In genomic region chr19:45158896-45159295, GRCm38 (mm10) we compare ENCODE assay signal across 30 mouse cellular contexts. TPM values are rescaled to one million over a fixed set of nuclear protein-coding genes. Genes with fewer than 3 reads are reported as not detected.
DNase-seq lines count a peak whose midpoint lies in the region; ATAC-seq lines count a peak whose summit lies in the region.
"Had no signal": no experiment of that assay in that cellular context is flagged by ENCODE, and none has a peak within 500 bp of the region (broad histone marks: within the 10 kb centered on the region; RNA-seq: fewer than 3 reads in every experiment).

No protein-coding gene starts in this region.

- H3K4me3 ChIP-seq in hindbrain, embryonic 10.5 days = no peak overlapping the region
- no peak overlapping the region for H3K4me3 ChIP-seq in hindbrain, embryonic 12.5 days
- H3K4me3 ChIP-seq in neural tube, embryonic 15.5 days (replicated peaks) = no peak overlapping the region
- H3K4me3 ChIP-seq in limb, embryonic 11.5 days (ENCODE audit: low read depth, low read length) = no peak overlapping the region
- H3K4me3 ChIP-seq: embryonic facial prominence, embryonic 12.5 days; limb, embryonic 12.5 days; liver, embryonic 15.5 days; midbrain, embryonic 12.5 days had no signal

- H3K9me3 ChIP-seq in hindbrain, embryonic 10.5 days = no peaks in the 10 kb centered on the region
- H3K9me3 ChIP-seq in hindbrain, embryonic 12.5 days (replicated peaks) = no peaks in the 10 kb centered on the region
- no peaks in the 10 kb centered on the region for H3K9me3 ChIP-seq in neural tube, embryonic 15.5 days (replicated peaks)
- no peaks in the 10 kb centered on the region for H3K9me3 ChIP-seq in limb, embryonic 11.5 days (ENCODE audit: control insufficient read depth, low read length)
- H3K9me3 ChIP-seq: embryonic facial prominence, embryonic 12.5 days; limb, embryonic 12.5 days; liver, embryonic 15.5 days; midbrain, embryonic 12.5 days had no signal

- no peaks in the 10 kb centered on the region for H3K36me3 ChIP-seq in hindbrain, embryonic 10.5 days
- no peaks in the 10 kb centered on the region for H3K36me3 ChIP-seq in hindbrain, embryonic 12.5 days
- H3K36me3 ChIP-seq in neural tube, embryonic 15.5 days = no peaks in the 10 kb centered on the region
- H3K36me3 ChIP-seq in limb, embryonic 11.5 days (ENCODE audit: control insufficient read depth, insufficient read depth, low read length) = no peaks in the 10 kb centered on the region
- H3K36me3 ChIP-seq: embryonic facial prominence, embryonic 12.5 days; limb, embryonic 12.5 days; liver, embryonic 15.5 days; midbrain, embryonic 12.5 days had no signal

- H3K27ac ChIP-seq in hindbrain, embryonic 10.5 days = no peak overlapping the region
- H3K27ac ChIP-seq in hindbrain, embryonic 12.5 days = no peak overlapping the region
- H3K27ac ChIP-seq in neural tube, embryonic 15.5 days (replicated peaks) = no peak overlapping the region
- H3K27ac ChIP-seq in limb, embryonic 11.5 days (replicated peaks; ENCODE audit: low read depth, low read length) = no peak overlapping the region
- H3K27ac ChIP-seq: embryonic facial prominence, embryonic 12.5 days; limb, embryonic 12.5 days; liver, embryonic 15.5 days; midbrain, embryonic 12.5 days had no signal

- H3K9ac ChIP-seq in hindbrain, embryonic 12.5 days = no peak overlapping the region
- no peak overlapping the region for H3K9ac ChIP-seq in neural tube, embryonic 15.5 days (replicated peaks)
- H3K9ac ChIP-seq in limb, embryonic 11.5 days (ENCODE audit: low read length) = no peak overlapping the region
- H3K9ac ChIP-seq: embryonic facial prominence, embryonic 12.5 days; limb, embryonic 12.5 days; liver, embryonic 15.5 days; lung, embryonic 14.5 days; midbrain, embryonic 12.5 days had no signal

- ATAC-seq in hindbrain, embryonic 12.5 days (ENCODE audit: low FRiP score) = no peak
- no peak for ATAC-seq in neural tube, embryonic 15.5 days (ENCODE audit: low FRiP score)
- no peak for ATAC-seq in limb, embryonic 11.5 days (ENCODE audit: insufficient number of reproducible peaks, low FRiP score, low TSS enrichment, low read depth)
- ATAC-seq: activated CD4-positive, CD25-positive, alpha-beta regulatory T cell, adult 4 months; CD4-positive, CD25-positive, alpha-beta regulatory T cell, adult 4 months; forebrain, embryonic 14.5 days; hindbrain, embryonic 16.5 days; intestine, postnatal 0 days had no signal

- H3K4me1 ChIP-seq in hindbrain, embryonic 10.5 days (replicated peaks) = peaks cover 22% of the 10 kb centered on the region
- H3K4me1 ChIP-seq in hindbrain, embryonic 12.5 days = no peaks in the 10 kb centered on the region
- no peaks in the 10 kb centered on the region; the same call in 1 of the 2 replicates for H3K4me1 ChIP-seq in neural tube, embryonic 15.5 days
- peaks cover 4% of the 10 kb centered on the region; the same call in 1 of the 2 replicates for H3K4me1 ChIP-seq in limb, embryonic 11.5 days (ENCODE audit: control insufficient read depth, insufficient read depth, low read length)

- peaks cover 100% of the 10 kb centered on the region for H3K27me3 ChIP-seq in hindbrain, embryonic 10.5 days (ENCODE audit: insufficient read depth, poor library complexity, severe bottlenecking)
- H3K27me3 ChIP-seq in hindbrain, embryonic 12.5 days = peaks cover 100% of the 10 kb centered on the region
- H3K27me3 ChIP-seq in neural tube, embryonic 15.5 days (replicated peaks) = peaks cover 99% of the 10 kb centered on the region
- peaks cover 97% of the 10 kb centered on the region for H3K27me3 ChIP-seq in limb, embryonic 11.5 days (ENCODE audit: control insufficient read depth, insufficient read depth, low read length)

- 1% methylated on average over 20 of the region's 20 CpGs for WGBS in hindbrain, embryonic 10.5 days
- WGBS in hindbrain, embryonic 12.5 days = 2% methylated on average over 20 of the region's 20 CpGs
- 1% methylated on average over 20 of the region's 20 CpGs for WGBS in neural tube, embryonic 15.5 days
- under 1% methylated on average over 20 of the region's 20 CpGs for WGBS in limb, embryonic 11.5 days

- no peak overlapping the region for H3K4me2 ChIP-seq in hindbrain, embryonic 12.5 days (replicated peaks)
- no peak overlapping the region for H3K4me2 ChIP-seq in neural tube, embryonic 15.5 days
- no peak overlapping the region for H3K4me2 ChIP-seq in limb, embryonic 11.5 days (ENCODE audit: low read depth, severe bottlenecking)
- H3K4me2 ChIP-seq: embryonic facial prominence, embryonic 12.5 days; heart, embryonic 11.5 days; limb, embryonic 12.5 days; liver, embryonic 15.5 days; lung, embryonic 14.5 days; midbrain, embryonic 12.5 days had no signal

- peak; percentile 55 for DNase-seq in hindbrain, embryonic 10.5 days (ENCODE audit: low spot score)
- peak; percentile 63 for DNase-seq in neural tube, embryonic 10.5 days (ENCODE audit: extremely low spot score, low spot score)
- DNase-seq in embryo, embryonic 11 days = peak; percentile 34
- DNase-seq in limb, embryonic 11.5 days (ENCODE audit: low spot score) = peak; percentile 62
- DNase-seq in cerebellum, adult 11 months = no peak
- DNase-seq: adrenal gland, adult 8-10 months; cerebellum, adult 11-12 months; cerebellum, adult 9-11 months; gastrocnemius, postnatal 25 days; heart, adult 11 months; heart, postnatal 4 days; kidney, adult 9 months; kidney, postnatal 14 days; layer of hippocampus, adult 9-11 months; lung, embryonic 14.5 days; lung, postnatal 14 days; right cerebral cortex, postnatal 25 days had no signal

RNA-seq across cellular contexts. Expression of gene Tlx1, which starts 8.4 kb away (rescaled TPM):
- 1.5 and 7.4 TPM in 2 replicates for polyA plus RNA-seq in hindbrain, embryonic 10.5 days (2016; fragmentation: Nextera tagmentation; extraction: Ambion mirVana)
- polyA plus RNA-seq in hindbrain, embryonic 12.5 days (2016; fragmentation: Nextera tagmentation; extraction: Ambion mirVana) = 6.5 and 12.4 TPM in 2 replicates
- polyA plus RNA-seq in neural tube, embryonic 15.5 days (2015; fragmentation: Nextera tagmentation; extraction: Ambion mirVana) = 0.14 and 0.26 TPM in 2 replicates
- 0.13 and 0.17 TPM in 2 replicates for polyA plus RNA-seq in limb, embryonic 11.5 days (2014; fragmentation: Nextera tagmentation; extraction: Ambion mirVana)
- polyA plus RNA-seq: activated CD4-positive, CD25-positive, alpha-beta regulatory T cell, adult 4 months; CD4-positive, CD25-positive, alpha-beta regulatory T cell, adult 4 months; forebrain, embryonic 14.5 days; intestine, postnatal 0 days; liver, embryonic 15.5 days; lung, embryonic 14.5 days; urinary bladder, adult 2 months had no signal
